Mouse (Mus musculus): ENCODE results near the gene Atp6v1b1. TPM values are rescaled to one million over a fixed set of nuclear protein-coding genes. Genes with fewer than 3 reads are reported as not detected.

Gene Atp6v1b1
- not detected in 2 replicates for polyA plus RNA-seq (2012; rRNA removed)

DNA sequence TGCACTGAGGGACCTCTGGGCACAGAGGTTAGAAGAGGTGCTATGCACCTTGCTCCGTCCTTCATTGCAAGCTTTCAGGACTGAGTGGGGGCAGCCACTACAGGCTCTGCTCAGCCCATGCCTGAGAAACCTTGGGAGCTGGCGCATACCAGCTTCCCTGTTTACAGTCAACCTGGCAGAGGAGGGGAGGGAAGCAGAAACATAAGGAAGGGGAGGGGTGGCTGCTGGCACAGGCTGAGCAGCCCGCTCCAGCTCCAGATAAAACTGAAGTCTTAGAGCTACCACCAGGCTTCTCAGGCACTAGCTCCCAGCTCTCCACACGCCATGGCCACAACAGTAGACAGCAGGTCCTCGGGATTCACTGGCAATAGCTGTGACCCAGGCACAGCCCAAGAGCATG, at the start of gene Atp6v1b1:
Gene Atp6v1b1, plus strand, starts transcription at position 230 of the 400 bp plus-strand sequence.
- DNase-seq (ENCODE audit: low read depth, low spot score), result no peak
- 54% methylated on average over 5 of the region's 5 CpGs for WGBS

DNA sequence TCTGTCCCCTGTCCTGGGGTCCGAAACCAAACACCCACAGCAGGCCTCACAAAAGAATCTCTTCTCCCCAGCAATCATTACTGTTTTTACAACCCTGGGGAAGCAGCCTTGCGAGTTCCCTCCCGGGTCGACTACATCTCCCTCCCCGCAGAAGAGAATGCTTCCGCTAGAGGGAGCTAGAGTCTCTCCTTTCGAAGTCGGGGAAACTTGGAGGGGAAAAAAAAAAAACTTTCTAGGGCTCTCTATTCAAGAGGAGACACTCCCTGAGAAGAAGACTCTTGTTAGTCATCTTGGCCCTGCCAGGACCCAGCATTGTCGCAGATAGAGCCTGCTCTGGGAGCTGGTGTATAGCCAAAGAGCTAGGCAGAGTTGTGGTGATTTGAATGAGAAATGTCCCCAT, 49.0 kb upstream of the Atp6v1b1 start:
- WGBS, result 1% methylated on average over 9 of the region's 9 CpGs
- DNase-seq (ENCODE audit: low read depth, low spot score), result peak; percentile 27

- DNase-seq (ENCODE audit: low read depth, low spot score), result no peak
- 10% methylated on average over 3 of the region's 3 CpGs for WGBS
Observed at GRCm38 (mm10) chr6:83695731-83696130, 47.1 kb upstream of the Atp6v1b1 start.

- no peak for DNase-seq (ENCODE audit: low read depth, low spot score)
- WGBS, result 2% methylated on average over 7 of the region's 7 CpGs
Observed at GRCm38 (mm10) chr6:83696684-83697083, 46.1 kb upstream of the Atp6v1b1 start.

DNA sequence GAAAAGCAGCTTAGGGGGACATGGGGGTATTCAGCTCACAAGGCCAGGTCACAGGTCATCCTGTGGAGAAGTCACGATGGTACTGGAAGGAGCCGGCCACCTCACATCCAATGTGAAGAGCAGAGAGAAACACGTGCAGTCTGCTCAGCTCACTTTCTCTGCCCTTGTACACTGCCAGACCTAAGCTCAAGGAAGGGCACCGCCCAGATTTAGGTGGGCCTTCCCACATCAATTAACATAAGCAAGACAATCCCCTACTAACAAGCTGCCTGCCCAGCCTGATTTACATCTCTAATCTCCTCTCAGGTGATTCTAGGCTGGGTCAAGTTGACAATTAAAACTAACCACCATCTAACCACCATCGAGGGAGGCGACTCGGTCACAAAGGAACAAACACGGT, 44.9 kb upstream of the Atp6v1b1 start:
- no peak for DNase-seq (ENCODE audit: low read depth, low spot score)
- 8% methylated on average over 8 of the region's 8 CpGs for WGBS

DNA sequence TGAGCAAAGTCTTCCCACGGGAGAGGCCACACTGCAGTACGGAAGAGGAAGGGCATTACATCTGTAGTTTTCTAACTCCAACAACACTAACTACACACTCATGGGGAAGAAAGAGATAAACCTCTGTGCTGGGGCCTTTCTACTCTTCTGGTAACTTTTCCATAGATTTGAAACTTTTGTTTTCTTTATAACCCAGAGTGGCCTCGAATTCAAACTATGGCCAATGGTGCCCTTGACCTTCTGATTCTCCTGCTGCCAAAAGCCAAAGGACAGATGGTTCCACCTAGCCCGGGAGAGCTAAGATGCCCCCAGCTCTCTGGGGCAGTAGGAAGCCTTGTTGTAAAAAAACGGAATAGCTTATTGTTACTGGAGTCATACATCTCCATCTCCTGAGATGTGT, 42.8 kb upstream of the Atp6v1b1 start:
- 7% methylated on average over 5 of the region's 5 CpGs for WGBS

GRCm38 (mm10) chr6:83701001-83701400, 41.8 kb upstream of the Atp6v1b1 start:
- no peak for DNase-seq (ENCODE audit: low read depth, low spot score)

More for the DNA sequence above, 42.8 kb upstream of the Atp6v1b1 start:
- DNase-seq (ENCODE audit: low read depth, low spot score), result no peak

DNA sequence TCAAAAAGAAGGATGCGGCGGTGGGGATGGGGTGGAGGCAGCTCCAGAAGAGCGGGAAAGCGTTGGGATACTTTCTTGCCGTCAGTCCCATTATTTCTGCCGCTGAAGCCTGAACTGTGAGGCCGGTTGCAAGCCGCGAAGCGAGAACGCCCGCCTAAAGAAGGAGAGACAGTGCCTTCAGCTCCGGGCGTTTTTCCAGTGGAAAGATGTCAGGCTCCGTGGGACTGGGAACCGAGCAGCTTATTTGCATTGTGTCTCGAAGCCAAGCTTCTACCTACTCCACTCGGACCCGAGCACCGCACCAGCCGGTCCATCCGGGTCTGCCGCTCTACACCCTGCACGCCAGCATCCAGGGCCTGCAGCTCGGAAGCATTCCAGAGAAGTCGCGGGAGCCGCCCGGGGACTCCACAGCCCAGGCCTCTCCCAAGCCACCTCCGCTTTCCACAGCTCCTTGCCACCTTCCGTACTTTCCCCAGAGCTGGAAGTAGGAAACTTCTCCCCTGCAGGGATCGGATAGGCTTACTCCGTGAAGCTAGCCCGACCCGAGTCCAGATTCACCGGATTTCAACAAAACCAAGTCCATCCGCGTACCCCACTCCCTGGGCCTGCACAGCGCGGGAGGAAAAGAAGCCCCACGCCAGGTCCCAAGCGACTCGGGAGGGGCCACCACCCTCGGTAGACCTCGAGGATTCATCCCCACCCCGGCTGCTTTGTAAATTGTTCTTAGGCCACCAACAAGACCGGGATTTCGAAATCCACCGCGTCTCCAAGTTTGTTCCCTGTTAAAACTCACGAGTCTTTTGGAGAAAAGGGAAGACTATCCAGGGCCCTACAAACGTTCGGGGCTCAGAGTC, 40.4 kb upstream of the Atp6v1b1 start:
- DNase-seq (ENCODE audit: low read depth, low spot score), result no peak
- 3% methylated on average over 53 of the region's 53 CpGs for WGBS

More at GRCm38 (mm10) chr6:83701001-83701400, 41.8 kb upstream of the Atp6v1b1 start:
- WGBS, result 2% methylated on average over 11 of the region's 11 CpGs

- WGBS, result 3% methylated on average over 27 of the region's 27 CpGs
- no peak for DNase-seq (ENCODE audit: low read depth, low spot score)
Observed at GRCm38 (mm10) chr6:83703000-83703721, 39.6 kb upstream of the Atp6v1b1 start.

- DNase-seq (ENCODE audit: low read depth, low spot score), result no peak
- 1% methylated on average over 10 of the region's 10 CpGs for WGBS
Observed at GRCm38 (mm10) chr6:83703722-83704078, 39.1 kb upstream of the Atp6v1b1 start.

DNA sequence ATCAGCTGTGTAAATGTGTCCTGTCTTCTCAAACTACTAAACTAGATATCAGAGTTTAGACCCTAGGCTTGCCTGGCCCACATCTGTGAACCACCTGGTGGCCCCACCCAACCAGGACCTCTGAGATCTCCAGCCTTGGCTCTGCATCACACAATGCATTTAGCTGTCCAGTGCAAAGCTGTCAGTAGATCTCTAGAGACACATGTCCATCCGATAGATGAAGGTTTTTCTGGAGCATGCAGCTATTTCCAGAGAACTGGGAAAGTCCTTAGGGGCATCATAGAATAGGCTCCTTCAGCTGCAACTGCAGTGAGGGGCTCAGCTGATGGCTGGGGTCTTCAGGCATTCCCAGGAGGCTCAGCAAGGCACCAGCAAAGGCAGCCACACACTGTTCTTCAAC, 38.5 kb upstream of the Atp6v1b1 start:
- no peak for DNase-seq (ENCODE audit: low read depth, low spot score)
- 22% methylated on average over 1 of the region's 1 CpGs for WGBS

DNA sequence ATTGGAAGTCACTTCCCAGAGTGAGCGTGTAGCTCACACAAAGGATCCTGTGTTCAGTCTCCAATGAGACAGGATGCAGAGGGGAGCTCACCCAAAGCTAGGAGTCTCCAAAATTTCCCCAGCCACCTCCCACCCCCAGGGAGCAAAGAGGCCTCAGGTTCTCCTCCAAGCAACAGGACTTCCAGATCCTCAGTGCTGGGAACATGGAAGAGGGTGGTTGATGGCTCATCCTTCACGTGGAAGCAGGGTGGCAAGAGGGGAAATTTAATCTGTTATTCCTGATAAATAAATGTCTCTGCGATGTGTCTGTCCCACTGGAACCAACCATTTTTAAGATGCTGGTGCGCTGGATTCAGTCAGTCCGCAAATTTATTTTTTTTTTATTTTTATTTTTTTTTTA, 38.1 kb upstream of the Atp6v1b1 start:
- DNase-seq (ENCODE audit: low read depth, low spot score), result no peak

DNA sequence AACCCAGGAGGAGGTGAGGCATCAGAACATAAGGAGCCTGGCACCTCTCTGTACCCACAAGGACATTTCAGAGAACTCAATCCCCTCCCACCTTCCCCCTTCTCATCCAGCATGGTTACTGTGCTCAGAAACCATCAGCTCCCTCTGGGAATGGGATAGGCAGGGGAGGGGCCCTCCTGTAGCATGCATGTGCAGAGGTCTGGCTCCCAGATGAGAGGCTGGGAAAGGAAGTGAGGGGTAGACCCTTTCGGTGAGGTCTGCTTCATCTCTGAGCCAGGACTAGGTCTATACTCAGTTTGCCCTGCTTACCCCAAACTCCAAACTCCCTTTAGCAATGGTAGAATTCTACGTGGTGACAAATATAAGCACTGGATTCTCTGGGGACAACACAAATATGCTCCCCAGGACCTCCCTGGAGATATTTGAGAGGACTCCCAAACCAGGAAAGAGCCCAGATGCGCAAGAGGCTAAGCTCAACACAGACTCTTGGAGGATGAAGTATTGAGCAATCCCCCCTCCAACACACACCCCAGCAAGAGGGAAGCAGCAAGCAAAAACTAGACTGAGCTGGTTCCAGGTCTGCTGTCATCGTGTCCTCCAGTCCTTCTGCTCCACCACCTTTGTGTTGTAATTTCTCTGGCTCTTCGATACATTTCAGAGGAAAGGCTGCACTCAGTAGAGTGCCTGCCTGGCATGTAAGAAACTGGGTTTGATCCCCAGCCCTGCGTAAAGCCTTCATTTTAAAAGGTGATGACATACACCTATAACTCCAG, 34.9 kb upstream of the Atp6v1b1 start:
- 7% methylated on average over 6 of the region's 6 CpGs for WGBS
- no peak for DNase-seq (ENCODE audit: low read depth, low spot score)

More for the DNA sequence above, 38.1 kb upstream of the Atp6v1b1 start:
- 29% methylated on average over 5 of the region's 5 CpGs for WGBS

DNA sequence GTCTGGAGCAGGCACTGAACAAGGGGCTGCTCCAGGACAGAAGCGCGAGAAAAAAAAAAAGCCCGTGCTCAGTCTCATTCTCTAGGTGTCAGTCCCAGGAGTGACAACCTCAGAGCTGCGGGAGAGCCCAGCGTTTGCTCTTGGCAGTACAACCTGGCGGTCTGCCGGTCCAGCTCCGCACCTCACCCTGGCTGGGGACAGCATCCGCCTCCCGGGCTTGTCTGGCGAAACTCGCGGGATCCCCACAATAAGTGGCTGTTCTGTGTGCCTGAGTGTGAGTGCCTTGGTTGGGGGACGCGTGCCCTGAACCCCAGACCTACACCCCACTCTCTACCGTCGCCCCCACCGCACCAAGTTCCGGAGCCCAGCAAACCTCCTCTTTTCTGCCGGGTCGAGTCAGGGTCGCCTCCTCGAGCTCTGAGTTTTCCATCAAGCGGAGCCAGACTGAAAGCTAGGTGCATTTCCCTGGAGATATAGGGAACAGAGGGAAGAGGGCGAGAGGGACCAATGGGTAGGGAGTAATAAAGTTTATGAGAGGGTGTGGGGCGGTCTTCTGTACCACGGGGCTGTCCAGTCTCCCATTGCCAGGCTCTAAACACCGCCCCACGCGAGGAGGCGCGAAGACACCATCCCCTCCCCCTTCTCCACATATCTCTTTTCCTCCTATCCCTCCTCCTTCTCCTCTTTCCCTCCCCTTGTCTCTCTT, 32.3 kb upstream of the Atp6v1b1 start:
- under 1% methylated on average over 32 of the region's 32 CpGs for WGBS
- no peak for DNase-seq (ENCODE audit: low read depth, low spot score)

DNA sequence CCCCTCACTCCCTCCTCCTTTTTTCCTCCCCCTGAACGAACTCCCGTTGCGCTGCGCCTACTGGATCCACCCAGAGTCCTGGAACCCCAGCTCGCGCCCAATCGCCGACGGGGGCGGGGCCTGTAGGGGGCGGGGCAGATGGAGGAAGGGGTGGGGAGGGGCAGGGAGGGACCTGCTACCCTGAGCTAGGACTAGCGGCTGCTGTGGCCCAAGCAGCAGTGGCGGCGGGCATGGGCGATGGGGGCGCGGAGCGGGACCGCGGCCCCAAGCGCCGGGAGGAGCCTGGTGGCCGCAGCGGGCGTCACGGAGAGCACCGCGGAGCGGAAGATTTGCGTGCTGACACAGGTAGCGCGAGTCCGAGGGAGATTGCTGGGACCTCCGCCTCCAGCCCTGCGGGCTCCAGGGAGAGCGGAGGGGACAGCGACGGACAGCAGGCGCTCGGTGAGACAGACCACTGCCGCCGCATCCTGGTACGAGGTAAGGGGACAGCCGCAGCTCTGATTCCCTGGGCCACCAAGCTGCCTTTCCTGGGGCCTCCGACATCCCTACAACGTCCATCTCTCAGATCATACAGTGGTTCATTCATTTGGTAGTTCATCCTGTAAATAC, 31.6 kb upstream of the Atp6v1b1 start, which contains the start of gene Vax2:
Gene Vax2, plus strand, starts transcription at position 198 of the 609 bp plus-strand sequence.
- WGBS, result 1% methylated on average over 45 of the region's 46 CpGs
- no peak for DNase-seq (ENCODE audit: low read depth, low spot score)

DNA sequence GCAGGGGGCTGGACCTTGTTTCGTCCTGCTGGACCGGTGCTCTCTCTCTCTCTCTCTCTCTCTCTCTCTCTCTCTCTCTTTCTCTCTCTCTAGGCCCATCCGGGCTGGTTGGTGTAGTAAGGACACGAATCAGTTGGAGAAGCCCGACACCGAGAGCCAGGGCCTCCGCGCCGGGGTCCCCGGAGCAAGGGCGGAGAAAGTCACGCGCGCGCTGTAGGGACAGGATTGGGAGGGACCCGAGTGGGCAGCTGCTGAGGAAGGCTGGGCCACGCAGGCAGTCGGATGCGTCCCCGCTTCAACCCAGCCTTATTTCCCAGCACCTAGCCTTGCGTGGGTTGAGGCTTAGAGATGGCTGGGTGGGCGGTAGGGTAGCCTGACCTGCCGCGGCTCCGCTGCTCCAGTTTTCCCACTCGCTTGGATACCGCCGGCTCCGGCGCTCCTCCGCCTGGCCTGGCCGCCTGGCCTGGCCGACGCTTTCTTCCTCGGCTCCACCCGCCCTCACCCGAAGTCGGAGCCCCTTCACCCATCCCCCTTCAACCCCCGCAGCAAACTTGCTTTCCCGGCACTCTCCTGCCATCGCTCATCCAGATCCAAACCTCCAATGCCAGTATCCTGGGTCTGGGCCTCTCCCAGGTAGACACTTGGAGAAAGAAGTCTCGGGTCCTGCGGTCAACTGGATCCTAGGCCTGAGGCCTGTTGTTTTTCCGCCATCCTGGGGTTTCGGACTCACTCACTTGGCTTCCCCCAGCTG, 30.9 kb upstream of the Atp6v1b1 start:
- DNase-seq (ENCODE audit: low read depth, low spot score), result no peak
- 6% methylated on average over 45 of the region's 45 CpGs for WGBS

DNA sequence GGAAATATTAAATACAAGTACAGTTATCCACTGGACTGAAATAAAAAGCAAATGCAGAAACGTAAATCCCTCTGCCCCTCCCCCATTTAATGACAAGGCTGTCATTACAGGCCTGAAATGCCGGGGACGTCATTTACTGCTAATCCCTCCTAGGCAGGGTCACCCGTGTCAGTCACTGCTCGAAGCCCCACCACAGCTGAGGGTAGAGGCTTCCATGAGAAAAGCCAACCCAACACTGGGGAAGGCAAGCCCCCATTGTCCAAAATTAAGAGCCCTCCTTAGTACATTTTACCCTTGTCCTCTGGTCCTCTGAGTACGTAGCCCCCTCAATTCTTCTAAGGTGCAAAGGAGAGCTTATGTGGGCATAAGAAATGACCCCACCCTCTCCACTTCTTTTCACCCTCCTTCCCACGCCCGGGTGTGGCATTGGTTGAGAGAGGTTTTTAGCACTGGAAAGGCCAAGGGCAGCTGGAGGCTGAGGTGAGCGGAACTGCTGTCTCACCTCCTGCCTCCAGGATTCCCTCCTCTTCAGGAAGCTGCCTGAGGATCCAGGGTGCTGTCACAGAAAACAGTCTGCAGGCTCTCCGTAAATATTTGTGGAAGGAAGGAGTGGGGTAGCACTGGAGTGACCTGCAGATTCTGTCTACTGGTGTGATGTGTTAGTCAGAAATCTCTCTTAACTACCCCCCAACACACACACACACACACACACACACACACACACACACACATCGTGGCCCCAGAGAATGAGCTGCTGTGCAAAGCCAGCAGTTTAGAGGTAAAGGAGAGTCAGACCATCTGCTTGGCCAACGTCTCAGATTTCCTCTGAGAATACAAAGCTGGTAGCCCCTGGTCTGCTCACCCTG, 29.3 kb upstream of the Atp6v1b1 start:
- DNase-seq (ENCODE audit: low read depth, low spot score), result no peak
- WGBS, result 9% methylated on average over 12 of the region's 12 CpGs

Data from large intestine, adult 2 months (tissue).